ENCODE assay signal across 8 mouse cellular contexts in the genomic region with DNA sequence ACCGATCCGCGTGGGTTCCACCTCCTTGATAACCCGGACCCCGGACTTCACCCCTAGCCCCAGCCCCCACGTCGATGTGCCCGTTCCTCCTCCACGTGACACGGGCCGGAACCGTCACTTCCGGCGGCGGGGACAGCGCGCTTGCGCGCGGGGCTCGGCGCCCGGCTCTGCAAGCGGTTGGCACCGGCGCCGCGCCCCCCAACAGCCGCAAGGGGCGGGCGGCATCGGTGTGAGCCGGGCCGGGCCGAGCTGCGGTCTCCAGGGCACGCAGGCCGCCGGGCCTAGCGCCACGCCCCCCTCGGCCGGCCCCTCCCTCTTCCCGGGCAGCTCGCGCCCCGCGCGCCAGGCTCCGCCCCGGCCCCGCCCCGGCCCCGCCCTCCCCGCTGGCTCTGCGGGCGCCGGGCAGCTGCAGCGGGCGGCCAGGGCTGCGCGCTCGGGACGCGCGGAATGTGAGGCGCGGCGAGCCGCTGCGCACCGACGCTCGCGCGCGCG. TPM values are rescaled to one million over a fixed set of nuclear protein-coding genes. Genes with fewer than 3 reads are reported as not detected.
A peak's percentile ranks its signal among the peaks of the same experiment; 100 is the strongest.
DNase-seq lines count a peak whose midpoint lies in the region; ATAC-seq and TF ChIP-seq lines count a peak whose summit lies in the region.

Bmp2k (plus strand) TSS at position 380 of the 492 bp plus-strand sequence.

- peak within 1 kb of the TSS; percentile 94 for H3K27ac ChIP-seq in heart, embryonic 12.5 days (ENCODE audit: poor library complexity, severe bottlenecking)
- H3K27ac ChIP-seq in kidney, postnatal 0 days: peak within 1 kb of the TSS; percentile 93
- peak within 1 kb of the TSS; percentile 94 for H3K27ac ChIP-seq in liver, embryonic 11.5 days (ENCODE audit: low read depth, low read length)

- peaks cover 37% of the 10 kb centered on the region for H3K79me2 ChIP-seq in myocyte (ENCODE audit: control insufficient read depth, insufficient read depth)

- peak; percentile 96 for TF ChIP-seq POLR2A in myocyte (IDR thresholded peaks at IDR 0.05; ENCODE audit: insufficient read length, low read depth)

- peak; percentile 95 for ATAC-seq in heart, embryonic 12.5 days (ENCODE audit: insufficient number of reproducible peaks, low FRiP score)
- peak; percentile 95 for ATAC-seq in kidney, postnatal 0 days (replicated peaks; ENCODE audit: low FRiP score, low read depth)
- peak; percentile 95 for ATAC-seq in liver, embryonic 11.5 days (replicated peaks; ENCODE audit: low FRiP score)

- H3K36me3 ChIP-seq in erythroblast, embryonic 14.5 days (ENCODE audit: control insufficient read depth): peaks cover 47% of the 10 kb centered on the region
- no peaks in the 10 kb centered on the region for H3K36me3 ChIP-seq in heart, embryonic 12.5 days
- H3K36me3 ChIP-seq in kidney, postnatal 0 days (ENCODE audit: insufficient read depth, low read length): no peaks in the 10 kb centered on the region
- 0 out of 2 replicates have a peak, but pooled peaks cover 3% of the 10 kb centered on the region for H3K36me3 ChIP-seq in liver, embryonic 11.5 days (ENCODE audit: control insufficient read depth, insufficient read depth, low read length)
- no peaks in the 10 kb centered on the region for H3K36me3 ChIP-seq in myocyte (ENCODE audit: control insufficient read depth, insufficient read depth)

- H3K4me1 ChIP-seq in erythroblast, embryonic 14.5 days (ENCODE audit: control insufficient read depth): peaks cover 76% of the 10 kb centered on the region
- H3K4me1 ChIP-seq in heart, embryonic 12.5 days (replicated peaks): peaks cover 21% of the 10 kb centered on the region
- peaks cover 12% of the 10 kb centered on the region; the same call in 1 of the 2 replicates for H3K4me1 ChIP-seq in kidney, postnatal 0 days (replicated peaks; ENCODE audit: insufficient read depth, low read length)
- H3K4me1 ChIP-seq in liver, embryonic 11.5 days (replicated peaks; ENCODE audit: control insufficient read depth, insufficient read depth, low read length): peaks cover 37% of the 10 kb centered on the region

- H3K27me3 ChIP-seq in erythroblast, embryonic 14.5 days (ENCODE audit: control insufficient read depth): no peaks in the 10 kb centered on the region
- H3K27me3 ChIP-seq in heart, embryonic 12.5 days (replicated peaks): peaks cover 7% of the 10 kb centered on the region; the same call in 1 of the 2 replicates
- H3K27me3 ChIP-seq in kidney, postnatal 0 days (ENCODE audit: insufficient read depth, low read length): no peaks in the 10 kb centered on the region
- H3K27me3 ChIP-seq in liver, embryonic 11.5 days (replicated peaks; ENCODE audit: control insufficient read depth, insufficient read depth, low read length): no peaks in the 10 kb centered on the region
- H3K27me3 ChIP-seq in myocyte (ENCODE audit: control insufficient read depth, insufficient read depth, insufficient read length): no peaks in the 10 kb centered on the region

- peak within 1 kb of the TSS; percentile 79 for H3K4me2 ChIP-seq in heart, embryonic 12.5 days
- peak within 1 kb of the TSS; percentile 75 for H3K4me2 ChIP-seq in kidney, postnatal 0 days (ENCODE audit: low read length)
- H3K4me2 ChIP-seq in liver, embryonic 11.5 days: peak within 1 kb of the TSS; percentile 87
- peak within 1 kb of the TSS; percentile 84 for H3K4me2 ChIP-seq in myocyte (ENCODE audit: low read depth)

- H3ac ChIP-seq in myocyte (ENCODE audit: control insufficient read depth, insufficient read length): peak within 1 kb of the TSS; percentile 99

- no peaks in the 10 kb centered on the region for H3K9me3 ChIP-seq in erythroblast, embryonic 14.5 days (ENCODE audit: control insufficient read depth, low read length)
- no peaks in the 10 kb centered on the region for H3K9me3 ChIP-seq in heart, embryonic 12.5 days (replicated peaks)
- H3K9me3 ChIP-seq in kidney, postnatal 0 days (replicated peaks; ENCODE audit: low read length): no peaks in the 10 kb centered on the region
- no peaks in the 10 kb centered on the region for H3K9me3 ChIP-seq in liver, embryonic 11.5 days (ENCODE audit: control insufficient read depth, low read length)

- peak; percentile 90 for DNase-seq in CD4-positive, CD25-positive, alpha-beta regulatory T cell, adult 2 months (ENCODE audit: low read depth, low spot score)
- DNase-seq in brain, embryonic 18.5 days (ENCODE audit: low read depth, low spot score): peak; percentile 77
- DNase-seq in kidney, postnatal 0 days (ENCODE audit: low spot score): peak; percentile 87
- peak; percentile 90 for DNase-seq in liver, embryonic 11.5 days (ENCODE audit: low spot score)
- DNase-seq in spleen, postnatal 4 days (ENCODE audit: low spot score in 2 of 2): peak; percentile 94 to 96

- 1% methylated on average over 75 of the region's 78 CpGs for WGBS in heart, embryonic 12.5 days
- under 1% methylated on average over 52 of the region's 78 CpGs for WGBS in kidney, postnatal 0 days
- WGBS in liver, embryonic 11.5 days: under 1% methylated on average over 57 of the region's 78 CpGs

- H3K9ac ChIP-seq in heart, embryonic 12.5 days: peak within 1 kb of the TSS; percentile 92
- H3K9ac ChIP-seq in kidney, postnatal 0 days (ENCODE audit: low read depth, low read length): peak within 1 kb of the TSS; percentile 86
- peak within 1 kb of the TSS; percentile 90 for H3K9ac ChIP-seq in liver, embryonic 11.5 days (ENCODE audit: low read depth, low read length)

- peak within 1 kb of the TSS; percentile 79 for H3K4me3 ChIP-seq in erythroblast, embryonic 14.5 days (replicated peaks)
- H3K4me3 ChIP-seq in heart, embryonic 12.5 days: peak within 1 kb of the TSS; percentile 91
- peak within 1 kb of the TSS; percentile 88 for H3K4me3 ChIP-seq in kidney, postnatal 0 days (replicated peaks; ENCODE audit: low read depth, low read length)
- peak within 1 kb of the TSS; percentile 90 for H3K4me3 ChIP-seq in liver, embryonic 11.5 days (ENCODE audit: low read depth, low read length)
- peak within 1 kb of the TSS; percentile 33 for H3K4me3 ChIP-seq in myocyte

- TF ChIP-seq CTCF in kidney, postnatal 0 days (IDR thresholded peaks at IDR 0.05; ENCODE audit: low read depth): no peak; the same call in 1 of the 2 replicates

TF ChIP-seq in myocyte, 11 proteins besides CTCF, POLR2A, EP300 and RAD21:
- TF ChIP-seq USF1 (IDR thresholded peaks at IDR 0.05; ENCODE audit: low read depth): peak; percentile 95
- TF ChIP-seq REST (IDR thresholded peaks at IDR 0.05; ENCODE audit: insufficient read depth, insufficient read length): no peak
- TF ChIP-seq CEBPB (IDR thresholded peaks at IDR 0.05; ENCODE audit: insufficient read depth, poor library complexity, severe bottlenecking): no peak
- TF ChIP-seq TCF12 (IDR thresholded peaks at IDR 0.05; ENCODE audit: insufficient read depth, poor library complexity, severe bottlenecking): no peak
- peak; percentile 4 for TF ChIP-seq TCF3 (IDR thresholded peaks at IDR 0.05; ENCODE audit: insufficient read length, low read depth)
- TF ChIP-seq MYOD1 (IDR thresholded peaks at IDR 0.05; ENCODE audit: control insufficient read depth in 1 of 3, insufficient read length in 2 of 3, low read depth in 2 of 3): peak in 2 of 3 experiments; percentile 52 to 64
- TF ChIP-seq MAX (IDR thresholded peaks at IDR 0.05; ENCODE audit: low read depth): no peak
- TF ChIP-seq E2F4 (IDR thresholded peaks at IDR 0.05; ENCODE audit: insufficient read depth): no peak
- no peak for TF ChIP-seq SRF (IDR thresholded peaks at IDR 0.05; ENCODE audit: control insufficient read depth, insufficient read length, low read depth)
- TF ChIP-seq POLR2AphosphoS2 (IDR thresholded peaks at IDR 0.05; ENCODE audit: insufficient read length, low read depth): peak; percentile 89
- peak in 2 of 3 experiments; percentile 38 to 70 for TF ChIP-seq MYOG (IDR thresholded peaks at IDR 0.05; ENCODE audit: control insufficient read depth in 1 of 3, insufficient read depth in 1 of 3, insufficient read length in 2 of 3, low read depth in 2 of 3)

RNA-seq across cellular contexts. Expression of gene Bmp2k, which starts in this region (rescaled TPM):
- 2.1 and 2.5 TPM in 2 replicates for polyA plus RNA-seq in erythroblast, embryonic 14.5 days (2012)
- 9.9 and 10.6 TPM in 2 replicates for polyA plus RNA-seq in heart, embryonic 12.5 days (2016; fragmentation: Nextera tagmentation; extraction: Ambion mirVana)
- 11.3 and 11.9 TPM in 2 replicates for polyA plus RNA-seq in kidney, postnatal 0 days (2015; fragmentation: Nextera tagmentation; extraction: Ambion mirVana)
- polyA plus RNA-seq in liver, embryonic 11.5 days (2014; fragmentation: Nextera tagmentation; extraction: Ambion mirVana): 31.1 and 34.5 TPM in 2 replicates
- 5.2 TPM for polyA plus RNA-seq in myocyte (2012; fragmentation: generic; extraction: Trizol)

Comparison
In these comparisons a context has a peak if more than half of its experiments do, and no peak if none do; other contexts are left out.
1. Peak in every context shown above with its lines: DNase-seq, ATAC-seq, H3K4me3 ChIP-seq and H3K27ac ChIP-seq.
2. H3K4me3 ChIP-seq: peak in every context shown above with its lines; median percentile 91 in heart, embryonic 12.5 days; 90 in liver, embryonic 11.5 days; 88 in kidney, postnatal 0 days; 79 in erythroblast, embryonic 14.5 days; 33 in myocyte.